Mouse (Mus musculus) stomach, embryonic 14.5 days (tissue): ENCODE data around the gene Gfod2. TPM values are rescaled to one million over a fixed set of nuclear protein-coding genes. Genes with fewer than 3 reads are reported as not detected.

Source experiments
- polyA plus RNA-seq: library from polyadenylated mRNA; unstranded; fragments of >200 nt; fragmentation: Nextera tagmentation; extraction: Ambion mirVana; gene quantifications from 2 replicates; pipeline ENCODE4 v1.2.1, GENCODE M21; 2014

The Gfod2 gene
- polyA plus RNA-seq, 1 experiment from 2014 or later = 14.4 TPM

Other genes with a start within 250 kb of the Gfod2 start
- 2.8 and 3.2 TPM in 2 replicates for gene Hsd11b2, start 239.9 kb downstream of the Gfod2 start, polyA plus RNA-seq
- gene Atp6v0d1, start 192.6 kb downstream of the Gfod2 start, polyA plus RNA-seq = 75.8 and 82.9 TPM in 2 replicates
- gene Ripor1, start 153.4 kb downstream of the Gfod2 start, polyA plus RNA-seq = 18.5 and 20.8 TPM in 2 replicates
- gene Ctcf, start 122.1 kb downstream of the Gfod2 start, polyA plus RNA-seq = 96.0 and 101 TPM in 2 replicates
- 0.95 and 1.5 TPM in 2 replicates for gene Agrp, start 121.3 kb downstream of the Gfod2 start, polyA plus RNA-seq
- 1.0 and 1.1 TPM in 2 replicates for gene Carmil2, start 72.4 kb downstream of the Gfod2 start, polyA plus RNA-seq
- gene Acd, start 57.6 kb downstream of the Gfod2 start, polyA plus RNA-seq = 59.0 and 63.5 TPM in 2 replicates
- gene Pard6a, start 57.5 kb downstream of the Gfod2 start, polyA plus RNA-seq = 15.9 and 18.0 TPM in 2 replicates
- gene 4933405L10Rik, start 51.0 kb downstream of the Gfod2 start, polyA plus RNA-seq = not detected in 2 replicates
- 22.5 and 26.5 TPM in 2 replicates for gene Enkd1, start 50.5 kb downstream of the Gfod2 start, polyA plus RNA-seq
- 15.0 and 18.4 TPM in 2 replicates for gene Ranbp10, start 68.7 kb upstream of the Gfod2 start, polyA plus RNA-seq
- gene Tsnaxip1, start 69.1 kb upstream of the Gfod2 start, polyA plus RNA-seq = 0.30 TPM in 1 of 2 replicates, not detected in the other
- 47.2 and 52.3 TPM in 2 replicates for gene Cenpt, start 94.6 kb upstream of the Gfod2 start, polyA plus RNA-seq
- 51.4 and 56.4 TPM in 2 replicates for gene Thap11, start 96.5 kb upstream of the Gfod2 start, polyA plus RNA-seq
- gene Nutf2, start 101.9 kb upstream of the Gfod2 start, polyA plus RNA-seq = 265 and 276 TPM in 2 replicates
- 34.4 and 36.9 TPM in 2 replicates for gene Edc4, start 122.2 kb upstream of the Gfod2 start, polyA plus RNA-seq
- 0.60 and 0.90 TPM in 2 replicates for gene Nrn1l, start 134.9 kb upstream of the Gfod2 start, polyA plus RNA-seq
- 30.2 and 30.5 TPM in 2 replicates for gene Pskh1, start 141.8 kb upstream of the Gfod2 start, polyA plus RNA-seq
- gene Ctrl, start 175.2 kb upstream of the Gfod2 start, polyA plus RNA-seq = 0.67 and 0.98 TPM in 2 replicates
- gene Psmb10, start 179.8 kb upstream of the Gfod2 start, polyA plus RNA-seq = 40.0 and 42.6 TPM in 2 replicates
- gene Lcat, start 184.7 kb upstream of the Gfod2 start, polyA plus RNA-seq = 1.6 and 2.1 TPM in 2 replicates
- 38.1 and 39.3 TPM in 2 replicates for gene Slc12a4, start 207.4 kb upstream of the Gfod2 start, polyA plus RNA-seq
- gene Dpep3, start 220.8 kb upstream of the Gfod2 start, polyA plus RNA-seq = not detected in 2 replicates
- gene Dus2, start 232.7 kb upstream of the Gfod2 start, polyA plus RNA-seq = 22.8 and 23.6 TPM in 2 replicates
- gene Dpep2nb, start 247.3 kb upstream of the Gfod2 start, polyA plus RNA-seq = 0.29 TPM in 1 of 2 replicates, not detected in the other